Mouse (Mus musculus): ENCODE results near the gene Cactin. TPM values are rescaled to one million over a fixed set of nuclear protein-coding genes. Genes with fewer than 3 reads are reported as not detected.

The Cactin gene
- polyA plus RNA-seq, 1 experiment from 2014 or later = 26.7 TPM

DNA sequence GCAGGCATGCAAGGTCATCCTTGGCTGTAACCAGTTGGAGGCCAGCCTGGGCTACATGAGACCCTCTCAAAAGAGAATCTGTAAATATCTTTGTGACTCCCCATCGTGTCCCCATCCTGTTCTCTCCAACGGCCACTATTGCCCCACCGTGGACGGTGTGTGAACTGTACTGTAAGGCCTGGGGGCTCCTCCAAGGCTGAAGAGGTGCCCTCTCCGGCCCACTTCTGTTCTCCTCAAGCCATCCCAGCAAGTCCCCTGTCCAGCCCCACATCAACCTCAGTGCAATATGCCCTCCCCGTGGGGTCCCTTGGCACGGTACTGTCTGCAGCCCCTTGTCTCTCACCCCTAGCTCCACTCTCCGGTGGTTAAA lies 1.6 kb upstream of the Cactin start:
- peak overlapping the region; percentile 63 for H3K4me2 ChIP-seq (ENCODE audit: low read depth, low read length)

GRCm38 (mm10) chr10:81319741-81320549 lies 958 bp upstream of the Cactin start:
- no peaks in the 10 kb centered on the region for H3K9me3 ChIP-seq (replicated peaks; ENCODE audit: control insufficient read depth, low read length)
- H3K9ac ChIP-seq (ENCODE audit: low read length) = peak overlapping the region; percentile 73
- H3K4me3 ChIP-seq (replicated peaks; ENCODE audit: low read length) = peak overlapping the region; percentile 96
- H3K36me3 ChIP-seq (ENCODE audit: control insufficient read depth, insufficient read depth, low read length) = peaks cover 32% of the 10 kb centered on the region
- no peaks in the 10 kb centered on the region for H3K27me3 ChIP-seq (ENCODE audit: control insufficient read depth, insufficient read depth, low read length)
- peaks cover 37% of the 10 kb centered on the region for H3K4me1 ChIP-seq (ENCODE audit: control insufficient read depth, insufficient read depth, low read length)
- H3K27ac ChIP-seq (ENCODE audit: low read length) = peak overlapping the region; percentile 89
- H3K4me2 ChIP-seq (ENCODE audit: low read depth, low read length) = peak overlapping the region; percentile 63
- WGBS = under 1% methylated on average over 38 of the region's 38 CpGs
- ATAC-seq (ENCODE audit: insufficient read depth, low FRiP score) = no peak; the same call in 1 of the 2 replicates

More for the DNA sequence above, 1.6 kb upstream of the Cactin start:
- H3K27ac ChIP-seq (ENCODE audit: low read length) = peak overlapping the region; percentile 89
- no peak for ATAC-seq (ENCODE audit: insufficient read depth, low FRiP score)
- H3K36me3 ChIP-seq (ENCODE audit: control insufficient read depth, insufficient read depth, low read length) = peaks cover 29% of the 10 kb centered on the region
- H3K4me3 ChIP-seq (replicated peaks; ENCODE audit: low read length) = peak overlapping the region; percentile 96
- H3K27me3 ChIP-seq (ENCODE audit: control insufficient read depth, insufficient read depth, low read length) = no peaks in the 10 kb centered on the region
- H3K9ac ChIP-seq (ENCODE audit: low read length) = peak overlapping the region; percentile 73
- no peaks in the 10 kb centered on the region for H3K9me3 ChIP-seq (replicated peaks; ENCODE audit: control insufficient read depth, low read length)
- peaks cover 37% of the 10 kb centered on the region for H3K4me1 ChIP-seq (ENCODE audit: control insufficient read depth, insufficient read depth, low read length)
- WGBS = 31% methylated on average over 8 of the region's 8 CpGs

- peak overlapping the region; percentile 89 for H3K27ac ChIP-seq (ENCODE audit: low read length)
- WGBS = 2% methylated on average over 19 of the region's 20 CpGs
- H3K4me1 ChIP-seq (ENCODE audit: control insufficient read depth, insufficient read depth, low read length) = peaks cover 36% of the 10 kb centered on the region
- H3K9ac ChIP-seq (ENCODE audit: low read length) = peak overlapping the region; percentile 93
- no peaks in the 10 kb centered on the region for H3K27me3 ChIP-seq (ENCODE audit: control insufficient read depth, insufficient read depth, low read length)
- H3K4me3 ChIP-seq (replicated peaks; ENCODE audit: low read length) = peak overlapping the region; percentile 96
- no peak for ATAC-seq (ENCODE audit: insufficient read depth, low FRiP score)
- peaks cover 37% of the 10 kb centered on the region for H3K36me3 ChIP-seq (ENCODE audit: control insufficient read depth, insufficient read depth, low read length)
- peak overlapping the region; percentile 96 for H3K4me2 ChIP-seq (ENCODE audit: low read depth, low read length)
- H3K9me3 ChIP-seq (replicated peaks; ENCODE audit: control insufficient read depth, low read length) = no peaks in the 10 kb centered on the region
Measured at GRCm38 (mm10) chr10:81321436-81321835, 533 bp downstream of the Cactin start.

- Histone ChIP-seq H3K9me3 (replicated peaks; ENCODE audit: control insufficient read depth, low read length) (no peaks in the 10 kb centered on the region), H3K27ac (ENCODE audit: low read length) (no peak overlapping the region), H3K4me1 (ENCODE audit: control insufficient read depth, insufficient read depth, low read length) (peaks cover 26% of the 10 kb centered on the region), H3K36me3 (ENCODE audit: control insufficient read depth, insufficient read depth, low read length) (peaks cover 42% of the 10 kb centered on the region), H3K9ac (ENCODE audit: low read length) (no peak overlapping the region), H3K27me3 (ENCODE audit: control insufficient read depth, insufficient read depth, low read length) (no peaks in the 10 kb centered on the region), H3K4me2 (ENCODE audit: low read depth, low read length) (peak overlapping the region; percentile 96), H3K4me3 (replicated peaks; ENCODE audit: low read length) (no peak overlapping the region)
- 90% methylated on average over 27 of the region's 27 CpGs for WGBS
- ATAC-seq (ENCODE audit: insufficient read depth, low FRiP score) = no peak
Measured at GRCm38 (mm10) chr10:81322444-81322843, 1.5 kb downstream of the Cactin start.

DNA sequence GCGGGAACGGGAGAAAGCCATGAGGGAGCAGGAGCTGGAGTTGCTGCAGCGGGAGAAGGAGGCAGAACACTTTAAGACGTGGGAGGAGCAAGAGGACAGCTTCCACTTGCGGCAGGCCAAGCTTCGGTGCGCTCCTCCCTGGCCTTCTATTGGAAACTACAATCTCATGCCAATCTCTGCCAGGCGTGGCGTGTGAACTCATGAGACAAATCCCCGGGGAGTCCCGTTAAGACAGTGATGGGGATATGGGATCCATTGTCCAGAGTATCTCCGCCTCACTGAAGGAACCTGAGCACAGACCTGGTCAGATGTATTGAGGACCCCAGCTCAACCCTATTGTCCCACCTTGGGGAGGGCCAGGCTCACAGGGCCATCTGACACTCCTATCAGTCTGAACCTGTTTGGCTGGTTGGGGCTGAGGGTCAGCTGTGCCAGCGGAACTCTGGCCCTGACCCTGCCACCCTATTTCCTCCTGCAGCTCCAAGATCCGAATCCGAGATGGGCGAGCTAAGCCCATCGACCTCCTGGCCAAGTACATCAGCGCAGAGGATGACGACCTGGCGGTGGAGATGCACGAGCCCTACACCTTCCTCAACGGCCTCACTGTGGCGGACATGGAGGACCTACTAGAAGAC lies 2.4 kb downstream of the Cactin start:
- Histone ChIP-seq H3K4me1 (ENCODE audit: control insufficient read depth, insufficient read depth, low read length) (peaks cover 25% of the 10 kb centered on the region), H3K4me2 (ENCODE audit: low read depth, low read length) (no peak overlapping the region), H3K9me3 (replicated peaks; ENCODE audit: control insufficient read depth, low read length) (no peaks in the 10 kb centered on the region), H3K4me3 (replicated peaks; ENCODE audit: low read length) (no peak overlapping the region), H3K27ac (ENCODE audit: low read length) (no peak overlapping the region), H3K36me3 (ENCODE audit: control insufficient read depth, insufficient read depth, low read length) (peaks cover 42% of the 10 kb centered on the region), H3K9ac (ENCODE audit: low read length) (no peak overlapping the region), H3K27me3 (ENCODE audit: control insufficient read depth, insufficient read depth, low read length) (no peaks in the 10 kb centered on the region)
- ATAC-seq (ENCODE audit: insufficient read depth, low FRiP score) = no peak
- 90% methylated on average over 23 of the region's 23 CpGs for WGBS

GRCm38 (mm10) chr10:81323791-81324530 lies 3.1 kb downstream of the Cactin start:
- no peak overlapping the region for H3K4me3 ChIP-seq (replicated peaks; ENCODE audit: low read length)
- no peak overlapping the region for H3K27ac ChIP-seq (ENCODE audit: low read length)
- peaks cover 26% of the 10 kb centered on the region for H3K4me1 ChIP-seq (ENCODE audit: control insufficient read depth, insufficient read depth, low read length)
- peaks cover 42% of the 10 kb centered on the region for H3K36me3 ChIP-seq (ENCODE audit: control insufficient read depth, insufficient read depth, low read length)
- WGBS = 93% methylated on average over 18 of the region's 18 CpGs
- no peak overlapping the region for H3K4me2 ChIP-seq (ENCODE audit: low read depth, low read length)
- no peak overlapping the region for H3K9ac ChIP-seq (ENCODE audit: low read length)
- no peaks in the 10 kb centered on the region for H3K9me3 ChIP-seq (replicated peaks; ENCODE audit: control insufficient read depth, low read length)
- no peaks in the 10 kb centered on the region for H3K27me3 ChIP-seq (ENCODE audit: control insufficient read depth, insufficient read depth, low read length)
- no peak for ATAC-seq (ENCODE audit: insufficient read depth, low FRiP score)

DNA sequence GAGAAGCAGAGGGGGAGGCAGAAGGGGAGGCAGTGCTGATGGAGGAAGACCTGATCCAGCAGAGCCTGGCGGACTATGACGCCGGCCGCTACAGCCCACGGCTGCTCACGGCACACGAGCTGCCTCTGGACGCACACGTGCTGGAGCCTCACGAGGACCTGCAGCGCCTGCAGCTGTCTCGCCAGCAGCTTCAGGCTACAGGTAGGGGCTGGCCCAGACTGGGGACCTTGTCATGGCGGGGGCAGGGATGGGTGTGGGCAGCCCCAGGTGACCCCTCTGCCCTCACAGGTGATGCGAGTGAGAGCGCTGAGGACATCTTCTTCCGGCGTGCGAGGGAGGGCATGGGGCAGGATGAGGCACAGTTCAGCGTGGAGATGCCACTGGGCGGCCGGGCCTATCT lies 4.3 kb downstream of the Cactin start:
- H3K9ac ChIP-seq (ENCODE audit: low read length) = no peak overlapping the region

DNA sequence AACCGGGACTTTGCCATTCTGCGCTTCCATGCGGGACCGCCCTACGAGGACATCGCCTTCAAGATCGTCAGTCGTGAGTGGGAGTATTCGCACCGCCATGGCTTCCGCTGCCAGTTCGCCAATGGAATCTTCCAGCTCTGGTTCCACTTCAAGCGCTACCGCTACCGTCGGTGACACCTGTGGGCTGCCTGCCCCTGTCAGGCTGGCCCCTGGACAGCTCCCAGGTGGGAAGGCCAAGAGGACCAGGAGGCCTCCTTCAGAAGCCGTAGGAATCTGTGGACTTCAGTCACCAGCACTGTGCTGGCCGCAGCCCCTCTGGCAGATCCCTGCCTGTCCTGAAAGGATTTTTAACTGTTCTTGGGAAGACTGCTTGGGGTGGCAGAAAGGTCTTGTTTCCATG lies 4.9 kb downstream of the Cactin start:
- peaks cover 42% of the 10 kb centered on the region for H3K36me3 ChIP-seq (ENCODE audit: control insufficient read depth, insufficient read depth, low read length)
- no peaks in the 10 kb centered on the region for H3K9me3 ChIP-seq (replicated peaks; ENCODE audit: control insufficient read depth, low read length)
- no peaks in the 10 kb centered on the region for H3K27me3 ChIP-seq (ENCODE audit: control insufficient read depth, insufficient read depth, low read length)
- no peak overlapping the region for H3K9ac ChIP-seq (ENCODE audit: low read length)
- 91% methylated on average over 18 of the region's 18 CpGs for WGBS
- no peak overlapping the region for H3K27ac ChIP-seq (ENCODE audit: low read length)
- no peak overlapping the region for H3K4me3 ChIP-seq (replicated peaks; ENCODE audit: low read length)
- peaks cover 31% of the 10 kb centered on the region for H3K4me1 ChIP-seq (ENCODE audit: control insufficient read depth, insufficient read depth, low read length)
- ATAC-seq (ENCODE audit: insufficient read depth, low FRiP score) = no peak
- no peak overlapping the region for H3K4me2 ChIP-seq (ENCODE audit: low read depth, low read length)

More for the DNA sequence above, 4.3 kb downstream of the Cactin start:
- no peak overlapping the region for H3K4me2 ChIP-seq (ENCODE audit: low read depth, low read length)
- no peak for ATAC-seq (ENCODE audit: insufficient read depth, low FRiP score)
- peaks cover 42% of the 10 kb centered on the region for H3K36me3 ChIP-seq (ENCODE audit: control insufficient read depth, insufficient read depth, low read length)
- H3K27ac ChIP-seq (ENCODE audit: low read length) = no peak overlapping the region
- H3K9me3 ChIP-seq (replicated peaks; ENCODE audit: control insufficient read depth, low read length) = no peaks in the 10 kb centered on the region
- H3K27me3 ChIP-seq (ENCODE audit: control insufficient read depth, insufficient read depth, low read length) = no peaks in the 10 kb centered on the region
- peaks cover 26% of the 10 kb centered on the region for H3K4me1 ChIP-seq (ENCODE audit: control insufficient read depth, insufficient read depth, low read length)
- WGBS = 92% methylated on average over 21 of the region's 21 CpGs
- H3K4me3 ChIP-seq (replicated peaks; ENCODE audit: low read length) = no peak overlapping the region

- Histone ChIP-seq H3K36me3 (ENCODE audit: control insufficient read depth, insufficient read depth, low read length) (peaks cover 42% of the 10 kb centered on the region), H3K9me3 (replicated peaks; ENCODE audit: control insufficient read depth, low read length) (no peaks in the 10 kb centered on the region), H3K27me3 (ENCODE audit: control insufficient read depth, insufficient read depth, low read length) (no peaks in the 10 kb centered on the region), H3K9ac (ENCODE audit: low read length) (no peak overlapping the region), H3K27ac (ENCODE audit: low read length) (peak overlapping the region; percentile 42; the same call in 1 of the 2 replicates), H3K4me1 (ENCODE audit: control insufficient read depth, insufficient read depth, low read length) (peaks cover 28% of the 10 kb centered on the region), H3K4me3 (replicated peaks; ENCODE audit: low read length) (no peak overlapping the region; the same call in 1 of the 2 replicates), H3K4me2 (ENCODE audit: low read depth, low read length) (no peak overlapping the region)
- 71% methylated on average over 6 of the region's 6 CpGs for WGBS
- ATAC-seq (ENCODE audit: insufficient read depth, low FRiP score) = no peak
Measured at GRCm38 (mm10) chr10:81326858-81327257, 6.0 kb downstream of the Cactin start.

Measured in stomach, embryonic 16.5 days (tissue).